Mouse (Mus musculus): ENCODE results near the gene Tenm4.

DNA sequence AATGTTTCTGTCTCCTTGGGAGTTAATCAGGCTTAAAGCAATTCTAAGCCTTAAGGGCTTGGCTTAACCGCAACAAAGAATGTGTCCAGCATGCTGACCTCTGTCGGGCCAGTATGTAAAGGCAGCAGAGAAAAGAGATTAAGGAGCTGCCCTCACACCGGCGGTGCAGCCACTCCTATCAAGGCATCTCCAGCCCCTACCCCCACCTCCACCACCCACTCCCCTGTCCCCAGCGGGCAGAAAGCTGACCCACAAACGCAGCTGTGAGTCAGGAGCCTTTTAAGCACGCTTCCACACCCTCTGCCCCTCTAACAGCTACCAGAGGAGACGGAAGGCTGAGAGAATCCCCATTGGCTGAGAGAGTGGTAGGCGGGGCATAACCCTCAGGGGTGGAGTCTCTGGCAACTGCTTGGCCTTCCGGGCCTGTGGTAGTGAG, 18.1 kb upstream of the Tenm4 start:
- no peak for TF ChIP-seq CTCF (IDR thresholded peaks at IDR 0.05; ENCODE audit: low read depth, low read length)
- no peak for TF ChIP-seq GATA1 (IDR thresholded peaks at IDR 0.05; ENCODE audit: borderline replicate concordance, low read length)
- no peak for TF ChIP-seq TAL1 (conservative IDR thresholded peaks at IDR 0.05; ENCODE audit: low read depth, low read length)
- no peak for TF ChIP-seq POLR2AphosphoS5 (IDR thresholded peaks at IDR 0.05; ENCODE audit: insufficient replicate concordance, low read depth, low read length)
- TF ChIP-seq GATA2 (IDR thresholded peaks at IDR 0.05; ENCODE audit: borderline replicate concordance, low read depth, low read length), result no peak

Data from G1E (cell line).